Mouse (Mus musculus) heart, adult 11 months (tissue): ENCODE data around the gene Jun.
A peak's percentile ranks its signal among the peaks of the same experiment; 100 is the strongest.

Experiments
- DNase-seq: peaks from one replicate; pipeline ENCODE4 v3.0.0; 2022

Gene Jun

GRCm38 (mm10) chr4:95025847-95026600 lies 26.0 kb downstream of the Jun start:
- peak; percentile 78 for DNase-seq

DNA sequence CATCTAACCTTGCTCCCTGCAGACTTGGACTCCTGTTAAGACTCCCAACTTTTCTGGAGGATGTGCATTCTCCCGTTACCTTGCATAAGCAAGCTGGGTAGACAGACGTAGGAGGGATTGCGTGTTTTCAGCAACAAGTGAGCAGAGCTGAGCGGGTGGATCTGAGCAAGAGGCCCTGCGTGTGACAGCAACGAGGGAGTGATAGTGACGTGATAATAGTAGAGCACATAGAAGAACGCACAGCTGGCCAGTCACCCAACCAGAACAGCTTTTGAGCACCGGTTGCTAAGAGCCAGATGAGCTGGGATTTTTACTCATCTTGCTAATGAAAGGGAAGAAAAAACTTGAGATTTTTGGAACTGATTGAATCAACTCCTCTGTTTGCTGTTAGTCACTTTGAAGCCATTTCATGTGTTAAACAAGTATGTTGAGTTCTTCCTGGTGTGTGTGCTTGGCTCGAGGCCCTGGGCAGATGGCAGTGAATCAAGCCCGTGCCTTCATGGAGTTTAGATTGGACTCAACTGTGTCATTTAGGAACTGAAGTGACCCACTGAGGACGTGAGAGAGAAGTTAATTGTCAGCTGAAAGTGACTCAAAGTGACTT lies 28.6 kb downstream of the Jun start:
- DNase-seq = peak; percentile 59

- DNase-seq = peak; percentile 64
Observed at GRCm38 (mm10) chr4:95021649-95022637, 30.1 kb downstream of the Jun start.

- DNase-seq = peak; percentile 51
Observed at GRCm38 (mm10) chr4:95020201-95020600, 31.8 kb downstream of the Jun start.

- peak; percentile 5 for DNase-seq
Observed at GRCm38 (mm10) chr4:95018221-95018620, 33.8 kb downstream of the Jun start.

GRCm38 (mm10) chr4:95012706-95013105 lies 39.3 kb downstream of the Jun start:
- DNase-seq = no peak

DNA sequence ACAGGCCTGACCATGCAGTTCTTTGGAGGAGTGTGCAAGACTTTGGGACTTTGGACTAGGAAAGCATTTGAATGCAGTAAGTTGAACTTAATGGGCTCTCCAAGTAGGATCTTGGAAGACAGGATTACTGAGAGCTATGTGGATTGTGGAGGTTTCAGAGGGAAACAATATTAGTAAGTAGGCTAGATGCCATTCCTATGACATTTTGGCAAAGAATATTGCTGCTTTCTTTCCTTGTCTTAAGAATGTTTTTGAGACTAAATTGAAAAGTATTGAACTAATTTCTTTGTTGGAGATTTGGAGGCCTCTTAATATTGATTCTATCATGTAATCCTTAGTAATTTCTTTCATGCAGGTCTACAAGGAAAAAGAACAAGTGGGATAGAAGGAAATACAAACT lies 39.8 kb downstream of the Jun start:
- DNase-seq = peak; percentile 19

DNA sequence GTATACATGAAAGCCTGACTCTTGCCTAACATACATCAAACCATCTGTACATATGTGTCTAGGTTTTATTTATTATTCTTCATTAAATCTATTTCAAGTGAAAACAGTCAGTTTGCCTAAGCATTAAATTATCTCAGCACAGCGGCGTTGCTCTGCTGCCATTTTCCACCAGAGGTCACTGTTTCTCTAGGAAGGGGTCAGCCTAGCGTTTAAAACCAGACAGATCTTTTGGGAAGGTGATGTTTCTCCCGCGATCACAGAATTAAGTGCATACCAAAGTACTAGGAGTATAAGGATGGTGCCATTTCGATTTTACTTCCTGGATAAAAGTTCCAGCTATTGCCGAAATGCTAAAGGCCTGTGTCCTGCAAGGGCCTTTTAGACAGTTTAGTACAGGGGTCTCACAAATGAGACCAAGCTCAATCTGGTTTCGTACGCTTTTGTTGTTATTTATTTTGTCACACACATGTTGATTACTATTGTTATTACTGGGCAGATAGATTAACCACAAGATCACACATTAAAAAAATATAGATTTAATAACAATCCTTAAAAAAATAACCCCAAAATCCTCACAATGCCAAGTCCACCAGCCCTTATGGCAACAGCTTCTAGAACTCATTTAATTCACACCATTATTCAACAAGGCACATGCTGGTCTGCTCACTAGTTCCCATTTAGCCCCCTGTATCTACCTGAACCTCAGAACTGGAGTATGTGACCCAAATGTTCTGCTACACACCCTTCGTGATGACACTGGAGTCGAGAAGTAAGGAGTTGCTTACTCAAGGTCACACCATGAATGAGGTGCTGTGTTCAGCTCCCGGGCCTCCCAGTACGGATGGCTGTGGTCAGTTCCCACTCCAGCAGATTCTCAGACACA lies 43.6 kb downstream of the Jun start:
- DNase-seq = peak; percentile 89

DNA sequence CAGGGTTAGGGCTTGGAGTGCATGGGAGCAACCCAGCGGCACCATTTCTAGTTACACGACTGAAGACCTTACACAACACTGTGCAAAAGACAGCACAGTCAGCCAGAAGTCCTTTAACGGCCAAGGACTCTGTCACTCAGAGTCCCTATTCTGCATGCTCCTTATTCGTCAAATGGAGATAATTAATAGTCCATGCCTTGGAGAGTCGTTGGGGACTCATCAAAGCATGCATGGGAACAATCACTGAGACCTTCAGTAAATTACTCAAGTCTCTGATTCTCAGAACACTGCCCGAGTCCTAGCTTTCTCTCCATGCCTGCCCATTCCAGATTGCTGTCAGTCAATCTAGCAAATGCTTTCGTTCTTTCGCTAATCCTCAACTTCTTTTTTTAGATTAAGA lies 44.3 kb downstream of the Jun start:
- DNase-seq = peak; percentile 58

GRCm38 (mm10) chr4:95005251-95005830 lies 46.7 kb downstream of the Jun start:
- DNase-seq = peak; percentile 67

- no peak for DNase-seq
Observed at GRCm38 (mm10) chr4:95001043-95001775, 50.8 kb downstream of the Jun start.

DNA sequence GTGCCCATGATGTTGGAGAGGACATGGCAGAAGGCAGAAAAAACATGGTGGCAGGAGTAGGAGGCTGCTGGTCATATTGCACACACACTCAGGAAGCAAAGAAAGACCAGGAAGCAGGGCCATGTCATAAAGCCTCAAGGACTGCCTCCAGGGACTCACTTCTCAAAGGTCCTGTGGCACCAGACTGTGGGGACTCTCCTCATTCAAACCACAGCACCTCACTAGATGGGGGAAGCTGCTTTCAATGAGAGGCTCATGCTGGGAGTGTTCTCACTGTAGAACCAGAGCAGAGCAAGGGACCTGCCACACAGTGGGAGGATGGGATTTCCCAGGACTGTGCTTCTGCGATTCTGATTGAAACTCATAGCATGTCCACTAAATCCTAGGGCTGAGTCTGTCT lies 51.9 kb downstream of the Jun start:
- DNase-seq = no peak

DNA sequence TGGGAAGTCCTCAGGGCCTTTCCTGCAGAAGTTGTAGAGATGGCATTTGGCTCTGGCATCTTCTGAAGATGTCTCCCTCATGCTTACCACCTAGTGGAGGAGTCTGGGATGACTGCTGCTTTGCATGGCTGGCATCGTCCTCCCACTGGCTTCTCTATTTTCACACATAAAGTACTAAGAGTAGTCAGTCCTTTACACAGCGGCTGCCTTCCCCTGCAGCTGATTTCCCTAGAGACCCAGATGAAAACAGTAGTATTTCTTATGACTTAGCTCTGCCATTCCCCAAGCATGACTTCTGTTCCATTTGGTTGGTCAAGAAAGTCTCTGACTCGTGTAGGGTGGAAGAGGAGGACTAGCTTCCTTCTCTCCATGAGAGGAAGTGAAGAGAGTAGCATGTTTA lies 52.8 kb downstream of the Jun start:
- DNase-seq = no peak
